Mouse (Mus musculus) myocyte (in vitro differentiated cells): ENCODE results near the gene Ppard. TPM values are rescaled to one million over a fixed set of nuclear protein-coding genes. Genes with fewer than 3 reads are reported as not detected.
A peak's percentile ranks its signal among the peaks of the same experiment; 100 is the strongest.

ENCODE experiments used
- H3K27me3 ChIP-seq: one replicate; pipeline ENCODE4 v1.6.1; 2011; ENCODE audit not compliant: control insufficient read depth, insufficient read depth, insufficient read length
- H3K36me3 ChIP-seq: one replicate; pipeline ENCODE4 v1.6.1; 2011; ENCODE audit not compliant: control insufficient read depth, insufficient read depth
- H3K4me2 ChIP-seq: one replicate; pipeline ENCODE4 v1.6.1; 2011; ENCODE audit warnings: low read depth, control low read depth
- H3K4me3 ChIP-seq: one replicate; pipeline ENCODE4 v1.5.1; 2011; ENCODE audit warnings: mild to moderate bottlenecking, control low read depth, moderate library complexity
- H3K79me2 ChIP-seq: one replicate; pipeline ENCODE4 v1.6.1; 2011; ENCODE audit not compliant: control insufficient read depth, insufficient read depth
- H3ac ChIP-seq: one replicate; pipeline ENCODE4 v1.6.1; 2011; ENCODE audit not compliant: control insufficient read depth, insufficient read length
- CEBPB ChIP-seq: IDR thresholded peaks from 2 replicates; pipeline ENCODE4 v1.6.1; 2011; ENCODE audit warnings: mild to moderate bottlenecking, moderate library complexity; ENCODE audit not compliant: poor library complexity, insufficient read depth, severe bottlenecking
- E2F4 ChIP-seq: IDR thresholded peaks from one replicate; pipeline ENCODE4 v1.6.1; 2011; ENCODE audit warnings: mild to moderate bottlenecking, control low read depth, moderate library complexity; ENCODE audit not compliant: insufficient read depth
- MAX ChIP-seq: IDR thresholded peaks from one replicate; pipeline ENCODE4 v1.6.1; 2011; ENCODE audit warnings: low read depth, mild to moderate bottlenecking, control low read depth
- MYOD1 ChIP-seq, 3 experiments: IDR thresholded peaks; one replicate each; pipeline ENCODE4 v1.6.1; 2011; ENCODE audit warnings: control low read depth in 2 of 3, low read depth in 2 of 3, mild to moderate bottlenecking in 2 of 3, moderate library complexity in 1 of 3; ENCODE audit not compliant: insufficient read length in 2 of 3, control insufficient read depth in 1 of 3
- MYOG ChIP-seq, 3 experiments: IDR thresholded peaks; one replicate each; pipeline ENCODE4 v1.6.1; 2011; ENCODE audit warnings: control low read depth in 2 of 3, low read depth in 2 of 3, mild to moderate bottlenecking in 2 of 3; ENCODE audit not compliant: insufficient read length in 2 of 3, control insufficient read depth in 1 of 3, insufficient read depth in 1 of 3
- POLR2A ChIP-seq: IDR thresholded peaks from one replicate; pipeline ENCODE4 v1.6.1; 2011; ENCODE audit warnings: low read depth, mild to moderate bottlenecking, control low read depth, moderate library complexity; ENCODE audit not compliant: insufficient read length
- POLR2AphosphoS2 ChIP-seq: IDR thresholded peaks from one replicate; pipeline ENCODE4 v1.6.1; 2011; ENCODE audit warnings: low read depth, control low read depth; ENCODE audit not compliant: insufficient read length
- REST ChIP-seq: IDR thresholded peaks from one replicate; pipeline ENCODE4 v1.6.1; 2011; ENCODE audit warnings: mild to moderate bottlenecking, control low read depth, moderate library complexity; ENCODE audit not compliant: insufficient read depth, insufficient read length
- SRF ChIP-seq: IDR thresholded peaks from one replicate; pipeline ENCODE4 v1.6.1; 2011; ENCODE audit warnings: low read depth; ENCODE audit not compliant: control insufficient read depth, insufficient read length
- TCF12 ChIP-seq: IDR thresholded peaks from one replicate; pipeline ENCODE4 v1.6.1; 2011; ENCODE audit warnings: mild to moderate bottlenecking, control low read depth; ENCODE audit not compliant: poor library complexity, insufficient read depth, severe bottlenecking
- USF1 ChIP-seq: IDR thresholded peaks from one replicate; pipeline ENCODE4 v1.6.1; 2011; ENCODE audit warnings: low read depth, mild to moderate bottlenecking, control low read depth, moderate library complexity
- polyA plus RNA-seq: library from polyadenylated mRNA; unstranded; fragments of >200 nt; fragmentation: generic; extraction: Trizol; gene quantifications from one replicate; pipeline ENCODE4 v1.2.1, GENCODE M21; 2012; ENCODE audit warnings: missing spikeins

Ppard gene
- polyA plus RNA-seq, 1 experiment = 32.6 TPM

GRCm38 (mm10) chr17:28286133-28286532 is 53.6 kb downstream of the Ppard start:
- no peaks in the 10 kb centered on the region for H3K36me3 ChIP-seq
- no peak overlapping the region for H3K4me2 ChIP-seq
- no peak overlapping the region for H3K4me3 ChIP-seq
- no peak overlapping the region for H3ac ChIP-seq
- H3K27me3 ChIP-seq = no peaks in the 10 kb centered on the region
- TF ChIP-seq CEBPB (no peak), MAX (no peak), SRF (no peak)
- H3K79me2 ChIP-seq = peaks cover 6% of the 10 kb centered on the region

- no peak overlapping the region for H3ac ChIP-seq
- H3K79me2 ChIP-seq = peaks cover 6% of the 10 kb centered on the region
- no peaks in the 10 kb centered on the region for H3K36me3 ChIP-seq
- no peaks in the 10 kb centered on the region for H3K27me3 ChIP-seq
- H3K4me2 ChIP-seq = no peak overlapping the region
- no peak overlapping the region for H3K4me3 ChIP-seq
- TF ChIP-seq TCF12 = no peak
- no peak for TF ChIP-seq REST
- no peak for TF ChIP-seq SRF
- no peak for TF ChIP-seq MAX
- no peak for TF ChIP-seq MYOD1 (IDR thresholded peaks at IDR 0.05; ENCODE audit: control insufficient read depth in 1 of 3, insufficient read length in 2 of 3, low read depth in 2 of 3)
- no peak for TF ChIP-seq CEBPB
- TF ChIP-seq POLR2A = no peak
- TF ChIP-seq USF1 = no peak
Observed at GRCm38 (mm10) chr17:28286964-28287363, 54.5 kb downstream of the Ppard start.

GRCm38 (mm10) chr17:28287578-28287977 is 55.1 kb downstream of the Ppard start:
- H3K4me3 ChIP-seq = no peak overlapping the region
- H3K27me3 ChIP-seq = no peaks in the 10 kb centered on the region
- H3K4me2 ChIP-seq = no peak overlapping the region
- H3K36me3 ChIP-seq = no peaks in the 10 kb centered on the region
- H3ac ChIP-seq = no peak overlapping the region
- H3K79me2 ChIP-seq = peaks cover 6% of the 10 kb centered on the region
- no peak for TF ChIP-seq POLR2AphosphoS2

GRCm38 (mm10) chr17:28287980-28288379 is 55.5 kb downstream of the Ppard start:
- Histone ChIP-seq H3K4me2 (no peak overlapping the region), H3K79me2 (peaks cover 6% of the 10 kb centered on the region), H3K4me3 (no peak overlapping the region), H3K36me3 (no peaks in the 10 kb centered on the region), H3K27me3 (no peaks in the 10 kb centered on the region), H3ac (no peak overlapping the region)
- TF ChIP-seq MYOG (IDR thresholded peaks at IDR 0.05; ENCODE audit: control insufficient read depth in 1 of 3, insufficient read depth in 1 of 3, insufficient read length in 2 of 3, low read depth in 2 of 3) = peak in 1 of 3 experiments; percentile 3
- peak in 2 of 3 experiments; percentile 31 to 34 for TF ChIP-seq MYOD1 (IDR thresholded peaks at IDR 0.05; ENCODE audit: control insufficient read depth in 1 of 3, insufficient read length in 2 of 3, low read depth in 2 of 3)
- no peak for TF ChIP-seq SRF
- TF ChIP-seq MAX = no peak
- TF ChIP-seq E2F4 = no peak

GRCm38 (mm10) chr17:28290262-28290661 is 57.8 kb downstream of the Ppard start:
- Histone ChIP-seq H3K4me3 (no peak overlapping the region), H3K36me3 (no peaks in the 10 kb centered on the region), H3K4me2 (no peak overlapping the region), H3ac (no peak overlapping the region), H3K27me3 (no peaks in the 10 kb centered on the region), H3K79me2 (no peaks in the 10 kb centered on the region)
- TF ChIP-seq MYOG (IDR thresholded peaks at IDR 0.05; ENCODE audit: control insufficient read depth in 1 of 3, insufficient read depth in 1 of 3, insufficient read length in 2 of 3, low read depth in 2 of 3) (no peak), MAX (no peak), SRF (no peak), MYOD1 (IDR thresholded peaks at IDR 0.05; ENCODE audit: control insufficient read depth in 1 of 3, insufficient read length in 2 of 3, low read depth in 2 of 3) (no peak), E2F4 (no peak), POLR2A (no peak), TCF12 (no peak), POLR2AphosphoS2 (no peak)

GRCm38 (mm10) chr17:28290671-28291070 is 58.2 kb downstream of the Ppard start:
- no peaks in the 10 kb centered on the region for H3K27me3 ChIP-seq
- no peak overlapping the region for H3ac ChIP-seq
- no peak overlapping the region for H3K4me2 ChIP-seq
- no peaks in the 10 kb centered on the region for H3K79me2 ChIP-seq
- H3K36me3 ChIP-seq = no peaks in the 10 kb centered on the region
- no peak overlapping the region for H3K4me3 ChIP-seq
- TF ChIP-seq USF1 (no peak), POLR2A (peak; percentile 13), CEBPB (no peak), SRF (no peak), REST (no peak)
